Mouse (Mus musculus): ENCODE data around the gene Sacm1l. TPM values are rescaled to one million over a fixed set of nuclear protein-coding genes. Genes with fewer than 3 reads are reported as not detected.

Gene Sacm1l
- total and polyA plus RNA-seq, 3 experiments = 2.0 to 59.7 (median 43.3) TPM

- ATAC-seq (ENCODE audit: extremely low read depth, insufficient number of reproducible peaks, low FRiP score, poor library complexity, severe bottlenecking) (no peak), DNase-seq (ENCODE audit: low spot score) (no peak)
- Histone ChIP-seq H3K27me3 (ENCODE audit: insufficient read depth, low read length) (no peaks in the 10 kb centered on the region), H3K4me3 (ENCODE audit: low read depth, low read length) (no peak overlapping the region), H3K9me3 (replicated peaks) (no peaks in the 10 kb centered on the region), H3K36me3 (replicated peaks) (peaks cover 16% of the 10 kb centered on the region), H3K4me1 (ENCODE audit: insufficient read depth, low read depth, low read length) (peaks cover 35% of the 10 kb centered on the region)
- TF ChIP-seq GATA2 (IDR thresholded peaks at IDR 0.05; ENCODE audit: borderline replicate concordance, low read depth, low read length) = no peak
Measured at GRCm38 (mm10) chr9:123531234-123531633, 1.7 kb downstream of the Sacm1l start.

DNA sequence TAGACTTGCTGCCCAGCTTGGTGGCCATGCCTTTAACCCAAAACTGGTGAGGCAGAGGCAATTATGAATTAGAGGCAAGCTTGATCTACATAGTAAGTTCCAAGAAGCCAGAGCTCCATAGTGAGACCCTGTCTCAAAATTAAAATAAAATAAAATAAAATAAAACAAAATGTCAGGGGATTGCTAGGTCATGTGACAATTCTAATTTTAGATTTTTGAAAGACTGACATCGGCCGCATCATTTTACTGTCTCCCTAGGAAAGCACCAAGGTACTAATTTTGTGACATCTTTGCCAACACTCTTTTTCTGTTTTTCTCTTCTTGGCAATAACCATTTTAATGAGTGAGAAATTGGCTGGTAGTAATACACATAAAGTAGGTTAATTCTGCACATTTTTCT is 7.1 kb downstream of the Sacm1l start:
- ATAC-seq (ENCODE audit: extremely low read depth, insufficient number of reproducible peaks, low FRiP score, poor library complexity, severe bottlenecking) (no peak), DNase-seq (ENCODE audit: low spot score) (no peak)
- TF ChIP-seq GATA1 (IDR thresholded peaks at IDR 0.05; ENCODE audit: borderline replicate concordance, low read length) (no peak), GATA2 (IDR thresholded peaks at IDR 0.05; ENCODE audit: borderline replicate concordance, low read depth, low read length) (no peak), TAL1 (conservative IDR thresholded peaks at IDR 0.05; ENCODE audit: low read depth, low read length) (no peak), CTCF (IDR thresholded peaks at IDR 0.05; ENCODE audit: low read depth, low read length) (no peak), POLR2AphosphoS5 (IDR thresholded peaks at IDR 0.05; ENCODE audit: insufficient replicate concordance, low read depth, low read length) (no peak)
- Histone ChIP-seq H3K36me3 (replicated peaks) (peaks cover 18% of the 10 kb centered on the region), H3K9me3 (replicated peaks) (no peaks in the 10 kb centered on the region), H3K4me3 (ENCODE audit: low read depth, low read length) (no peak overlapping the region), H3K4me1 (ENCODE audit: insufficient read depth, low read depth, low read length) (peaks cover 6% of the 10 kb centered on the region; the same call in 1 of the 2 replicates), H3K27me3 (ENCODE audit: insufficient read depth, low read length) (no peaks in the 10 kb centered on the region)

DNA sequence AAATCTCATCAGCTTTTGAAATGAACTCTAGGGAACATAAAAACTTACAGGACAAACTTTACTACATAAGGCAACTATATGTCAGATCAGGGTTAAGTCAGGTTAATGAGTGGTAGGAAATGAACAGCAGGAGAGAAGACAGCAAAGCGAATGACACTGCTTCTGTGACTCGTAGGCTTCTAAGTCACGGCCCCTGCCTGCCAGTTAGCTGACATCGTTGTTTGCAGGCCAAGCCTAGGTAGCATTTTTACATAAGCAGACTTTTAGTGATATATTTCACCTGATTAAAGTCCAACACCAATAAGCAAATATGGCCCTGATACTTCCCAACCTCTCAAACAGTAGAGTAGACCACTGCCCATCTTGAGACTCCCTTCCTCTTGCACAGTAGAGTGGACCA is 8.6 kb downstream of the Sacm1l start:
- ATAC-seq (ENCODE audit: extremely low read depth, insufficient number of reproducible peaks, low FRiP score, poor library complexity, severe bottlenecking) (no peak), DNase-seq (ENCODE audit: low spot score) (no peak)
- H3K9me3 ChIP-seq (replicated peaks) = no peaks in the 10 kb centered on the region
- TF ChIP-seq GATA1 (IDR thresholded peaks at IDR 0.05; ENCODE audit: borderline replicate concordance, low read length) (no peak), TAL1 (conservative IDR thresholded peaks at IDR 0.05; ENCODE audit: low read depth, low read length) (no peak), POLR2AphosphoS5 (IDR thresholded peaks at IDR 0.05; ENCODE audit: insufficient replicate concordance, low read depth, low read length) (no peak), CTCF (IDR thresholded peaks at IDR 0.05; ENCODE audit: low read depth, low read length) (no peak), GATA2 (IDR thresholded peaks at IDR 0.05; ENCODE audit: borderline replicate concordance, low read depth, low read length) (no peak)
- peaks cover 25% of the 10 kb centered on the region for H3K36me3 ChIP-seq (replicated peaks)
- no peaks in the 10 kb centered on the region for H3K27me3 ChIP-seq (ENCODE audit: insufficient read depth, low read length)
- H3K4me1 ChIP-seq (ENCODE audit: insufficient read depth, low read depth, low read length) = peaks cover 3% of the 10 kb centered on the region; the same call in 1 of the 2 replicates
- no peak overlapping the region for H3K4me3 ChIP-seq (ENCODE audit: low read depth, low read length)

- DNase-seq (ENCODE audit: low spot score) (no peak), ATAC-seq (ENCODE audit: extremely low read depth, insufficient number of reproducible peaks, low FRiP score, poor library complexity, severe bottlenecking) (no peak)
- Histone ChIP-seq H3K36me3 (replicated peaks) (peaks cover 28% of the 10 kb centered on the region), H3K9me3 (replicated peaks) (no peaks in the 10 kb centered on the region), H3K4me1 (ENCODE audit: insufficient read depth, low read depth, low read length) (peaks cover 3% of the 10 kb centered on the region; the same call in 1 of the 2 replicates), H3K27me3 (ENCODE audit: insufficient read depth, low read length) (no peaks in the 10 kb centered on the region), H3K4me3 (ENCODE audit: low read depth, low read length) (no peak overlapping the region)
- TF ChIP-seq GATA1 (IDR thresholded peaks at IDR 0.05; ENCODE audit: borderline replicate concordance, low read length) = no peak
- no peak for TF ChIP-seq CTCF (IDR thresholded peaks at IDR 0.05; ENCODE audit: low read depth, low read length)
- TF ChIP-seq TAL1 (conservative IDR thresholded peaks at IDR 0.05; ENCODE audit: low read depth, low read length) = no peak
- TF ChIP-seq GATA2 (IDR thresholded peaks at IDR 0.05; ENCODE audit: borderline replicate concordance, low read depth, low read length) = no peak
- TF ChIP-seq POLR2AphosphoS5 (IDR thresholded peaks at IDR 0.05; ENCODE audit: insufficient replicate concordance, low read depth, low read length) = no peak
Measured at GRCm38 (mm10) chr9:123539093-123539492, 9.5 kb downstream of the Sacm1l start.

- H3K9me3 ChIP-seq (replicated peaks) = no peaks in the 10 kb centered on the region
- DNase-seq (ENCODE audit: low spot score) (no peak), ATAC-seq (ENCODE audit: extremely low read depth, insufficient number of reproducible peaks, low FRiP score, poor library complexity, severe bottlenecking) (no peak)
- peaks cover 3% of the 10 kb centered on the region; the same call in 1 of the 2 replicates for H3K4me1 ChIP-seq (ENCODE audit: insufficient read depth, low read depth, low read length)
- TF ChIP-seq GATA1 (IDR thresholded peaks at IDR 0.05; ENCODE audit: borderline replicate concordance, low read length) = no peak
- H3K36me3 ChIP-seq (replicated peaks) = peaks cover 23% of the 10 kb centered on the region
- H3K27me3 ChIP-seq (ENCODE audit: insufficient read depth, low read length) = no peaks in the 10 kb centered on the region
- no peak overlapping the region for H3K4me3 ChIP-seq (ENCODE audit: low read depth, low read length)
Measured at GRCm38 (mm10) chr9:123539823-123540222, 10.3 kb downstream of the Sacm1l start.

DNA sequence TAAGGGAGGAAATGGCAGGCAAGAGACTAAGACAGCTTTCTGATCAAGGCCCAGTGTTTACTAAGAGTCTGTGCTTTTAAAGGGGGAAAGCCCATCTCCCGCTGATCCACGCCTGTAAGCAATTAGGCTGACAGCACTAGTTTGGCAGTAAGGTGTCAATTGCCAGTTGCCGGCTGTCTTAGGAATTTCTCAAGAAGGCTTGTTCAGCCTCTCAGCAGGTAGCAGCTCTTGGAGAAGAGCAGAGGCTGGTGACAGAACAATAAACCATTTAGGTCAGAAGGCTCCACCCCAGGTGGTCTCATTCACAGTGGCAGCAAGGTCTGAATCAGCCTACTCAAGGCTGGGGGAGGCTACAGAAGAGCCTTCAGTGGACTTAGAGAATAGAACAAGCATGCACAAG is 25.0 kb downstream of the Sacm1l start:
- peaks cover 75% of the 10 kb centered on the region for H3K36me3 ChIP-seq (replicated peaks)
- H3K27me3 ChIP-seq (ENCODE audit: insufficient read depth, low read length) = no peaks in the 10 kb centered on the region
- TF ChIP-seq POLR2AphosphoS5 (IDR thresholded peaks at IDR 0.05; ENCODE audit: insufficient replicate concordance, low read depth, low read length) = no peak
- no peak for TF ChIP-seq CTCF (IDR thresholded peaks at IDR 0.05; ENCODE audit: low read depth, low read length)
- no peak for TF ChIP-seq GATA2 (IDR thresholded peaks at IDR 0.05; ENCODE audit: borderline replicate concordance, low read depth, low read length)
- TF ChIP-seq GATA1 (IDR thresholded peaks at IDR 0.05; ENCODE audit: borderline replicate concordance, low read length) = no peak
- no peak for TF ChIP-seq TAL1 (conservative IDR thresholded peaks at IDR 0.05; ENCODE audit: low read depth, low read length)

More for the DNA sequence above, 25.0 kb downstream of the Sacm1l start:
- ATAC-seq (ENCODE audit: extremely low read depth, insufficient number of reproducible peaks, low FRiP score, poor library complexity, severe bottlenecking) (no peak), DNase-seq (ENCODE audit: low spot score) (no peak)
- no peaks in the 10 kb centered on the region for H3K9me3 ChIP-seq (replicated peaks)
- no peaks in the 10 kb centered on the region for H3K4me1 ChIP-seq (ENCODE audit: insufficient read depth, low read depth, low read length)
- no peak overlapping the region for H3K4me3 ChIP-seq (ENCODE audit: low read depth, low read length)

Measured in G1E (cell line).